Mouse (Mus musculus): ENCODE results near the gene Tgm4.

- TF ChIP-seq CTCF (IDR thresholded peaks at IDR 0.05; ENCODE audit: low read depth, low read length): no peak
- no peak for TF ChIP-seq POLR2A (IDR thresholded peaks at IDR 0.05; ENCODE audit: borderline replicate concordance, low read depth, low read length)
Observed at GRCm38 (mm10) chr9:123109188-123109587, 74.7 kb downstream of the Tgm4 start.
